Mouse (Mus musculus) bone marrow macrophage, adult 2 months (primary cell): Measurements from ENCODE around the gene Dhx34. TPM values are rescaled to one million over a fixed set of nuclear protein-coding genes. Genes with fewer than 3 reads are reported as not detected.

ENCODE experiments used
- H3K27ac ChIP-seq: 2 replicates; pipeline ENCODE4 v1.5.1; 2012; ENCODE audit warnings: low read depth, low read length; ENCODE audit not compliant: insufficient read depth
- H3K4me1 ChIP-seq: 2 replicates; pipeline ENCODE4 v1.6.1; 2012; ENCODE audit warnings: low read length; ENCODE audit not compliant: control insufficient read depth, insufficient read depth
- H3K4me3 ChIP-seq: 2 replicates; pipeline ENCODE4 v1.5.1; 2012; ENCODE audit warnings: mild to moderate bottlenecking, low read length, moderate library complexity; ENCODE audit not compliant: insufficient read depth
- CTCF ChIP-seq: IDR thresholded peaks from 2 replicates; pipeline ENCODE4 v1.5.1; 2012; ENCODE audit warnings: low read depth, mild to moderate bottlenecking, low read length, moderate library complexity
- POLR2A ChIP-seq: IDR thresholded peaks from 2 replicates; pipeline ENCODE4 v1.6.1; 2012; ENCODE audit warnings: mild to moderate bottlenecking, low read depth, low read length, borderline replicate concordance
- polyA plus RNA-seq: library from polyadenylated mRNA; stranded (reverse); fragments of >200 nt; gene quantifications from 2 replicates; pipeline ENCODE4 v1.2.4, GENCODE M21; 2012; ENCODE audit not compliant: missing spikeins, insufficient read depth, insufficient read length

The Dhx34 gene
- polyA plus RNA-seq, 1 experiment, result 21.3 TPM

- H3K4me3 ChIP-seq, result no peak overlapping the region
- TF ChIP-seq CTCF, result no peak
- TF ChIP-seq POLR2A, result no peak
- no peak overlapping the region for H3K27ac ChIP-seq
- peaks cover 12% of the 10 kb centered on the region for H3K4me1 ChIP-seq
Observed at GRCm38 (mm10) chr7:16173146-16173545, 48.7 kb downstream of the Dhx34 start.

- no peak overlapping the region for H3K4me3 ChIP-seq
- H3K4me1 ChIP-seq, result peaks cover 12% of the 10 kb centered on the region
- no peak overlapping the region for H3K27ac ChIP-seq
- TF ChIP-seq POLR2A (no peak), CTCF (no peak)
Observed at GRCm38 (mm10) chr7:16172586-16173140, 49.2 kb downstream of the Dhx34 start.

- H3K4me3 ChIP-seq, result no peak overlapping the region
- peaks cover 12% of the 10 kb centered on the region for H3K4me1 ChIP-seq
- no peak overlapping the region for H3K27ac ChIP-seq
- TF ChIP-seq CTCF (no peak), POLR2A (no peak)
Observed at GRCm38 (mm10) chr7:16172141-16172581, 49.7 kb downstream of the Dhx34 start.

GRCm38 (mm10) chr7:16162036-16162435 lies 59.8 kb downstream of the Dhx34 start:
- Histone ChIP-seq H3K27ac (no peak overlapping the region), H3K4me1 (peaks cover 17% of the 10 kb centered on the region), H3K4me3 (no peak overlapping the region)
- TF ChIP-seq POLR2A, result no peak
- no peak for TF ChIP-seq CTCF

- TF ChIP-seq CTCF (no peak), POLR2A (no peak)
- H3K4me3 ChIP-seq, result no peak overlapping the region
- H3K4me1 ChIP-seq, result peaks cover 23% of the 10 kb centered on the region
- H3K27ac ChIP-seq, result no peak overlapping the region
Observed at GRCm38 (mm10) chr7:16161302-16161701, 60.5 kb downstream of the Dhx34 start.

DNA sequence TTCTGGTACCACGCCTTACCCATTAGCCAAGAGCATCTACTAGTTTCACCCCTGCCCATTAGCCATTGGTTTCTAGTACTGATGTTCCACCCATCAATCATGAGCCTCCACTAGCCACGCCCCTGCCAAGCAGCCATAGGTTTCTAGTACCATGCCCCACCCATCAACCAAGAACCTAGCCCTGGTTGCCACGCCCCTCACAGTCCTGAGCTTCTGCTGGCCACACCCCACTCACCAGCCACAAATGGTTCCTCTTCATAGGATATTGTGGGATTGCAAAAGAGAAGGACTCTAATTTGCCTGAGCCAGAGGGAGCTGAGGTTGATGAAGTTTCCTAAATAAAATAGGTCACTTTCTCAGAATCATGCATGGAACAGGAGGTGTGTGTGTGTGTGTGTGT lies 61.1 kb downstream of the Dhx34 start:
- TF ChIP-seq CTCF, result no peak
- TF ChIP-seq POLR2A, result no peak
- no peak overlapping the region for H3K4me3 ChIP-seq
- peaks cover 29% of the 10 kb centered on the region for H3K4me1 ChIP-seq
- no peak overlapping the region for H3K27ac ChIP-seq

GRCm38 (mm10) chr7:16158735-16159134 lies 63.1 kb downstream of the Dhx34 start:
- Histone ChIP-seq H3K4me1 (peaks cover 41% of the 10 kb centered on the region), H3K27ac (no peak overlapping the region), H3K4me3 (no peak overlapping the region)
- no peak for TF ChIP-seq CTCF
- TF ChIP-seq POLR2A, result no peak

- no peak overlapping the region for H3K4me3 ChIP-seq
- TF ChIP-seq POLR2A (no peak), CTCF (no peak)
Observed at GRCm38 (mm10) chr7:16156105-16156714, 65.6 kb downstream of the Dhx34 start.

GRCm38 (mm10) chr7:16155132-16155872 lies 66.5 kb downstream of the Dhx34 start:
- no peak for TF ChIP-seq CTCF
- TF ChIP-seq POLR2A, result no peak
- H3K27ac ChIP-seq, result peak overlapping the region; percentile 36
- H3K4me3 ChIP-seq, result no peak overlapping the region
- peaks cover 32% of the 10 kb centered on the region for H3K4me1 ChIP-seq

More at GRCm38 (mm10) chr7:16156105-16156714, 65.6 kb downstream of the Dhx34 start:
- peak overlapping the region; percentile 95 for H3K27ac ChIP-seq
- peaks cover 37% of the 10 kb centered on the region for H3K4me1 ChIP-seq

- Histone ChIP-seq H3K4me1 (peaks cover 38% of the 10 kb centered on the region), H3K27ac (no peak overlapping the region), H3K4me3 (no peak overlapping the region)
- TF ChIP-seq CTCF (peak; percentile 93), POLR2A (no peak)
Observed at GRCm38 (mm10) chr7:16153522-16153921, 68.3 kb downstream of the Dhx34 start.
